Mouse (Mus musculus): ENCODE data around the gene Lat2. TPM values are rescaled to one million over a fixed set of nuclear protein-coding genes. Genes with fewer than 3 reads are reported as not detected.

The Lat2 gene
- polyA plus RNA-seq, 1 experiment: 4.9 TPM

GRCm38 (mm10) chr5:134597711-134598110 is 17.1 kb downstream of the Lat2 start:
- no peak overlapping the region for H3K4me3 ChIP-seq (ENCODE audit: insufficient read depth, low read length)
- 0 out of 2 replicates have a peak overlapping the region, but pooled peaks have one; percentile 11 for H3K27ac ChIP-seq (ENCODE audit: insufficient read depth, low read length)
- no peaks in the 10 kb centered on the region for H3K4me1 ChIP-seq (ENCODE audit: control insufficient read depth, insufficient read depth, low read length)
- TF ChIP-seq POLR2A (IDR thresholded peaks at IDR 0.05; ENCODE audit: extremely low read depth, insufficient read depth, low read length) (no peak), CTCF (IDR thresholded peaks at IDR 0.05; ENCODE audit: extremely low read depth, insufficient read depth, low read length) (no peak)

- TF ChIP-seq CTCF (IDR thresholded peaks at IDR 0.05; ENCODE audit: extremely low read depth, insufficient read depth, low read length) (no peak), POLR2A (IDR thresholded peaks at IDR 0.05; ENCODE audit: extremely low read depth, insufficient read depth, low read length) (no peak)
- Histone ChIP-seq H3K4me3 (ENCODE audit: insufficient read depth, low read length) (no peak overlapping the region), H3K4me1 (ENCODE audit: control insufficient read depth, insufficient read depth, low read length) (no peaks in the 10 kb centered on the region), H3K27ac (ENCODE audit: insufficient read depth, low read length) (no peak overlapping the region)
These were observed 21.7 kb downstream of the Lat2 start for GRCm38 (mm10) chr5:134593093-134593492.

GRCm38 (mm10) chr5:134592026-134592581 is 22.7 kb downstream of the Lat2 start:
- Histone ChIP-seq H3K4me3 (ENCODE audit: insufficient read depth, low read length) (no peak overlapping the region), H3K27ac (ENCODE audit: insufficient read depth, low read length) (no peak overlapping the region), H3K4me1 (ENCODE audit: control insufficient read depth, insufficient read depth, low read length) (no peaks in the 10 kb centered on the region)
- no peak for TF ChIP-seq POLR2A (IDR thresholded peaks at IDR 0.05; ENCODE audit: extremely low read depth, insufficient read depth, low read length)
- no peak for TF ChIP-seq CTCF (IDR thresholded peaks at IDR 0.05; ENCODE audit: extremely low read depth, insufficient read depth, low read length)

GRCm38 (mm10) chr5:134589900-134590299 is 24.9 kb downstream of the Lat2 start:
- H3K4me1 ChIP-seq (ENCODE audit: control insufficient read depth, insufficient read depth, low read length): no peaks in the 10 kb centered on the region
- no peak for TF ChIP-seq POLR2A (IDR thresholded peaks at IDR 0.05; ENCODE audit: extremely low read depth, insufficient read depth, low read length)
- no peak for TF ChIP-seq CTCF (IDR thresholded peaks at IDR 0.05; ENCODE audit: extremely low read depth, insufficient read depth, low read length)
- H3K27ac ChIP-seq (ENCODE audit: insufficient read depth, low read length): no peak overlapping the region
- H3K4me3 ChIP-seq (ENCODE audit: insufficient read depth, low read length): no peak overlapping the region

- no peaks in the 10 kb centered on the region for H3K4me1 ChIP-seq (ENCODE audit: control insufficient read depth, insufficient read depth, low read length)
- no peak overlapping the region for H3K27ac ChIP-seq (ENCODE audit: insufficient read depth, low read length)
- no peak overlapping the region for H3K4me3 ChIP-seq (ENCODE audit: insufficient read depth, low read length)
- TF ChIP-seq CTCF (IDR thresholded peaks at IDR 0.05; ENCODE audit: extremely low read depth, insufficient read depth, low read length) (no peak), POLR2A (IDR thresholded peaks at IDR 0.05; ENCODE audit: extremely low read depth, insufficient read depth, low read length) (no peak)
These were observed 30.0 kb downstream of the Lat2 start for GRCm38 (mm10) chr5:134584798-134585197.

GRCm38 (mm10) chr5:134583884-134584213 is 31.0 kb downstream of the Lat2 start:
- TF ChIP-seq POLR2A (IDR thresholded peaks at IDR 0.05; ENCODE audit: extremely low read depth, insufficient read depth, low read length) (no peak), CTCF (IDR thresholded peaks at IDR 0.05; ENCODE audit: extremely low read depth, insufficient read depth, low read length) (no peak)
- H3K4me3 ChIP-seq (ENCODE audit: insufficient read depth, low read length): no peak overlapping the region
- H3K27ac ChIP-seq (ENCODE audit: insufficient read depth, low read length): no peak overlapping the region
- no peaks in the 10 kb centered on the region for H3K4me1 ChIP-seq (ENCODE audit: control insufficient read depth, insufficient read depth, low read length)

GRCm38 (mm10) chr5:134583006-134583883 is 31.6 kb downstream of the Lat2 start:
- Histone ChIP-seq H3K4me1 (ENCODE audit: control insufficient read depth, insufficient read depth, low read length) (no peaks in the 10 kb centered on the region), H3K27ac (ENCODE audit: insufficient read depth, low read length) (no peak overlapping the region), H3K4me3 (ENCODE audit: insufficient read depth, low read length) (peak overlapping the region; percentile 71)
- no peak for TF ChIP-seq POLR2A (IDR thresholded peaks at IDR 0.05; ENCODE audit: extremely low read depth, insufficient read depth, low read length)
- TF ChIP-seq CTCF (IDR thresholded peaks at IDR 0.05; ENCODE audit: extremely low read depth, insufficient read depth, low read length): no peak

GRCm38 (mm10) chr5:134582221-134582907 is 32.5 kb downstream of the Lat2 start:
- no peak overlapping the region for H3K27ac ChIP-seq (ENCODE audit: insufficient read depth, low read length)
- peak; percentile 58; the same call in 1 of the 2 replicates for TF ChIP-seq POLR2A (IDR thresholded peaks at IDR 0.05; ENCODE audit: extremely low read depth, insufficient read depth, low read length)
- peak; percentile 68 for TF ChIP-seq CTCF (IDR thresholded peaks at IDR 0.05; ENCODE audit: extremely low read depth, insufficient read depth, low read length)

GRCm38 (mm10) chr5:134581146-134581545 is 33.7 kb downstream of the Lat2 start, which contains the start of gene Rfc2:
Gene Rfc2, plus strand, starts transcription at chr5:134581366.
- H3K4me3 ChIP-seq (ENCODE audit: insufficient read depth, low read length): no peak within 1 kb of the TSS
- TF ChIP-seq POLR2A (IDR thresholded peaks at IDR 0.05; ENCODE audit: extremely low read depth, insufficient read depth, low read length) (no peak), CTCF (IDR thresholded peaks at IDR 0.05; ENCODE audit: extremely low read depth, insufficient read depth, low read length) (no peak)
- H3K4me1 ChIP-seq (ENCODE audit: control insufficient read depth, insufficient read depth, low read length): no peaks in the 10 kb centered on the region
- no peak within 1 kb of the TSS for H3K27ac ChIP-seq (ENCODE audit: insufficient read depth, low read length)

More at GRCm38 (mm10) chr5:134582221-134582907, 32.5 kb downstream of the Lat2 start:
- peak overlapping the region; percentile 71 for H3K4me3 ChIP-seq (ENCODE audit: insufficient read depth, low read length)
- no peaks in the 10 kb centered on the region for H3K4me1 ChIP-seq (ENCODE audit: control insufficient read depth, insufficient read depth, low read length)
